Mouse (Mus musculus) intestine, postnatal 0 days (tissue): ENCODE data around the gene Litaf. TPM values are rescaled to one million over a fixed set of nuclear protein-coding genes. Genes with fewer than 3 reads are reported as not detected.
"Not testable (repeated sequence)": the region's sequence is repeated elsewhere in the genome, so short reads cannot be mapped to it uniquely, and the experiment has no call there.

Experiments used
- ATAC-seq: fragments of 200-750 bp; cut with Nextera tagmentation; 2 replicates; pipeline ENCODE4 v1.8.0; 2017; ENCODE audit warnings: mild to moderate bottlenecking, moderate TSS enrichment, moderate library complexity
- H3K27ac ChIP-seq: fragments of 300-500 bp; sonication (generic); 2 replicates; pipeline ENCODE4 v1.5.1; 2014; ENCODE audit warnings: mild to moderate bottlenecking, low read depth, low read length, moderate library complexity
- H3K27me3 ChIP-seq: fragments of 300-500 bp; sonication (generic); replicated peaks from 2 replicates; pipeline ENCODE4 v1.6.1; 2014; ENCODE audit warnings: low read length, mixed read lengths; ENCODE audit not compliant: control insufficient read depth, insufficient read depth
- H3K36me3 ChIP-seq: fragments of 300-500 bp; sonication (generic); 2 replicates; pipeline ENCODE4 v1.6.1; 2014; ENCODE audit warnings: mild to moderate bottlenecking, moderate library complexity; ENCODE audit not compliant: control insufficient read depth, insufficient read depth
- H3K4me1 ChIP-seq: fragments of 300-500 bp; sonication (generic); replicated peaks from 2 replicates; pipeline ENCODE4 v1.6.1; 2014; ENCODE audit warnings: antibody characterized with exemption, low read length, mixed read lengths; ENCODE audit not compliant: control insufficient read depth, insufficient read depth
- H3K4me2 ChIP-seq: fragments of 300-500 bp; sonication (generic); replicated peaks from 2 replicates; pipeline ENCODE4 v1.6.1; 2014; ENCODE audit warnings: low read depth, mild to moderate bottlenecking, moderate library complexity
- H3K4me3 ChIP-seq: fragments of 300-500 bp; sonication (generic); 2 replicates; pipeline ENCODE4 v1.5.1; 2014; ENCODE audit warnings: low read depth, low read length
- H3K9ac ChIP-seq: fragments of 300-500 bp; sonication (generic); 2 replicates; pipeline ENCODE4 v1.6.1; 2014; ENCODE audit warnings: mild to moderate bottlenecking, low read depth, low read length
- H3K9me3 ChIP-seq: fragments of 300-500 bp; sonication (generic); 2 replicates; pipeline ENCODE4 v1.6.1; 2016; ENCODE audit warnings: mixed run types; ENCODE audit not compliant: control insufficient read depth
- CTCF ChIP-seq: sonication (generic); IDR thresholded peaks from 2 replicates; pipeline ENCODE4 v1.5.1; 2016; ENCODE audit warnings: low read depth, mild to moderate bottlenecking, control low read depth, antibody characterized with exemption, moderate library complexity
- WGBS: fragments of 180-500 bp; shearing (Covaris S2); extraction: QIAGEN DNeasy Blood & Tissue Kit; methylation state at CpG from one replicate; pipeline ENCODE4 v1.1.7; 2014; 5-methylcytosine and 5-hydroxymethylcytosine counted together
- polyA plus RNA-seq: library from polyadenylated mRNA; unstranded; fragments of >200 nt; fragmentation: Nextera tagmentation; extraction: Ambion mirVana; gene quantifications from 2 replicates; pipeline ENCODE4 v1.2.1, GENCODE M21; 2015

The Litaf gene
- polyA plus RNA-seq, 1 experiment from 2014 or later = 168 TPM

GRCm38 (mm10) chr16:10965034-10965433 is 100.9 kb downstream of the Litaf start:
- Histone ChIP-seq H3K4me2 (no peak overlapping the region), H3K4me1 (0 out of 2 replicates have a peak, but pooled peaks cover 3% of the 10 kb centered on the region), H3K9ac (no peak overlapping the region), H3K4me3 (no peak overlapping the region), H3K27me3 (no peaks in the 10 kb centered on the region), H3K27ac (no peak overlapping the region), H3K36me3 (peaks cover 39% of the 10 kb centered on the region), H3K9me3 (no peaks in the 10 kb centered on the region)
- no peak for ATAC-seq
- TF ChIP-seq CTCF = no peak
- 79% methylated on average over 2 of the region's 2 CpGs for WGBS

GRCm38 (mm10) chr16:10960916-10961315 is 105.0 kb downstream of the Litaf start:
- WGBS = 96% methylated on average over 10 of the region's 10 CpGs
- ATAC-seq = no peak
- H3K27me3 ChIP-seq = no peaks in the 10 kb centered on the region
- no peak for TF ChIP-seq CTCF
- H3K4me1 ChIP-seq = no peaks in the 10 kb centered on the region
- H3K27ac ChIP-seq = no peak overlapping the region
- H3K36me3 ChIP-seq = peaks cover 52% of the 10 kb centered on the region
- H3K9ac ChIP-seq = no peak overlapping the region
- H3K9me3 ChIP-seq = no peaks in the 10 kb centered on the region
- no peak overlapping the region for H3K4me2 ChIP-seq
- no peak overlapping the region for H3K4me3 ChIP-seq

GRCm38 (mm10) chr16:10958763-10959440 is 107.1 kb downstream of the Litaf start:
- Histone ChIP-seq H3K9me3 (no peaks in the 10 kb centered on the region), H3K4me1 (no peaks in the 10 kb centered on the region), H3K27me3 (no peaks in the 10 kb centered on the region), H3K4me2 (no peak overlapping the region), H3K36me3 (peaks cover 47% of the 10 kb centered on the region), H3K9ac (no peak overlapping the region), H3K27ac (no peak overlapping the region), H3K4me3 (no peak overlapping the region)
- ATAC-seq = no peak
- 85% methylated on average over 7 of the region's 7 CpGs for WGBS
- TF ChIP-seq CTCF = no peak

GRCm38 (mm10) chr16:10958307-10958706 is 107.7 kb downstream of the Litaf start:
- peaks cover 43% of the 10 kb centered on the region for H3K36me3 ChIP-seq
- not testable (repeated sequence) for H3K9ac ChIP-seq, H3K27ac ChIP-seq, H3K4me3 ChIP-seq, ATAC-seq, H3K27me3 ChIP-seq, H3K9me3 ChIP-seq, H3K4me2 ChIP-seq, H3K4me1 ChIP-seq
- WGBS = 94% methylated on average over 12 of the region's 12 CpGs

GRCm38 (mm10) chr16:10957794-10958193 is 108.2 kb downstream of the Litaf start:
- WGBS = 73% methylated on average over 3 of the region's 3 CpGs
- Histone ChIP-seq H3K4me1 (no peaks in the 10 kb centered on the region), H3K36me3 (peaks cover 38% of the 10 kb centered on the region), H3K27me3 (no peaks in the 10 kb centered on the region), H3K27ac (no peak overlapping the region), H3K9ac (no peak overlapping the region), H3K4me3 (no peak overlapping the region), H3K9me3 (no peaks in the 10 kb centered on the region), H3K4me2 (no peak overlapping the region)
- TF ChIP-seq CTCF = no peak
- no peak for ATAC-seq

GRCm38 (mm10) chr16:10956938-10957685 is 108.8 kb downstream of the Litaf start:
- H3K4me1 ChIP-seq = no peaks in the 10 kb centered on the region
- no peak overlapping the region for H3K9ac ChIP-seq
- no peak overlapping the region for H3K27ac ChIP-seq
- H3K27me3 ChIP-seq = no peaks in the 10 kb centered on the region
- H3K9me3 ChIP-seq = no peaks in the 10 kb centered on the region
- no peak for TF ChIP-seq CTCF
- no peak overlapping the region for H3K4me3 ChIP-seq
- H3K36me3 ChIP-seq = peaks cover 38% of the 10 kb centered on the region
- WGBS = 86% methylated on average over 8 of the region's 8 CpGs
- no peak for ATAC-seq
- no peak overlapping the region for H3K4me2 ChIP-seq
